Mouse (Mus musculus) monocyte, adult 2 months (primary cell): ENCODE data around the gene Minos1.

Experiments
- DNase-seq, 2 experiments: peaks; one replicate each; pipeline ENCODE4 v3.0.0; 2022; ENCODE audit warnings: low spot score in 2 of 2, low read depth in 1 of 2

The Minos1 gene

GRCm38 (mm10) chr4:139100326-139100725 lies 30.6 kb downstream of the Minos1 start:
- DNase-seq, result no peak

GRCm38 (mm10) chr4:139096201-139096600 lies 34.7 kb downstream of the Minos1 start:
- no peak for DNase-seq

- DNase-seq, result no peak
Measured at GRCm38 (mm10) chr4:139095406-139095805, 35.5 kb downstream of the Minos1 start.

GRCm38 (mm10) chr4:139093196-139093530 lies 37.8 kb downstream of the Minos1 start:
- no peak for DNase-seq

- no peak for DNase-seq
Measured at GRCm38 (mm10) chr4:139092356-139093195, 38.3 kb downstream of the Minos1 start, which contains the start of gene Nbl1. Nbl1 (minus strand) TSS chr4:139092993.

- DNase-seq, result no peak
Measured at GRCm38 (mm10) chr4:139091478-139092355, 39.2 kb downstream of the Minos1 start.

- DNase-seq, result no peak
Measured at GRCm38 (mm10) chr4:139091066-139091465, 39.8 kb downstream of the Minos1 start.

GRCm38 (mm10) chr4:139090303-139090940 lies 40.5 kb downstream of the Minos1 start:
- no peak for DNase-seq

DNA sequence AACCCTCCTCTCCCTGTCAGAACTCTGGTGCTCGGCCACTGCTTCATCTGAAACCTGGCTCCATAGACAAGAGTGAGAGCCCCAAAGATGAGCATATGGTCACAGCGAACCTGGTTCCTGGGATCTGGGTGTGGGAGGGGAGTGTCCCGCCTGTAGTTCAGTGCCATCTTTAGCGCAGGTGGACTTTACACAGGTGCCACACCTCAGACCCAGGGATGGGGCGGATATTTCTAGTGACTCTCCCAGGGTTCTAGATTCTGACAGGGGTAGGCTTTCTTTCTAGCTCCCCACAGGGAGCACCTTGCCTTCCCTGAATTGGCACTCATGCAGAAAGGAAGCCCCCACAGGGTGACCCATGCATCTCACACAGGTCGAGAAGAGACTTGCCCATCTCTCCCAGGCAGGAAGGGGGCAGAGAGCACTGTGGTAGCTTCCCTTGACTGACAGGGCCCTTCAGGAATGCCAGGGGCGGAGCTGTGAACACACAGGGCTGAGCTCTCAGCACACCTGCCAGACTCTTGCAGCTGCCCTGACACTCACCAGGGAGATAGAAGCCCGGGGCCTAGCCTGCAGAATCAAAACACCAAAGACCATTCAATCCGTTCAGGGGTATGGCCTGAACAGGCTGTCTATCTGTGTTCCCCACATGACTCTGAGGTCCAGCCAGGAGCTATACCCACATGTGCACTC lies 41.8 kb downstream of the Minos1 start:
- no peak for DNase-seq

GRCm38 (mm10) chr4:139086984-139087383 lies 43.9 kb downstream of the Minos1 start:
- DNase-seq, result no peak

GRCm38 (mm10) chr4:139086037-139086436 lies 44.9 kb downstream of the Minos1 start:
- peak; percentile 20 to 68 for DNase-seq

DNA sequence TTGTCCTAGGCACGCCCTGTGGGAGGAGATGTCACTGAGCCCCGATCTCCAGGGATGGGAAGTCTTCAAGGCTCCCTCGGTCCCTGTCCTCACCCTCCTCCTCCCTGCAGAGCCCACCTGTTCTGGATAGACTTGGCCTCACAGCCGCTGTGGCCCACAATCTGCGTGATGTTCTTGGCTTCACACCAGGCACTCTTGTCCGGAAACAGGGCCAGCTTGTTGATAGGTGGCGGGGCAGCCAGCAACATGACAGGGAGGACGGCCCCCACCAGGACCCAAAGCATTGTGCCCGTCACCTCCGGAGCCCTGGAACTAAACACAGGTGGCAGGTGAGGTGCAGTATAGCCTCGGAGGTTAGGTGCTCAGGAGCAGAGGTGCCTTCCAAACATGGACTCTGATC lies 45.6 kb downstream of the Minos1 start:
- no peak for DNase-seq

GRCm38 (mm10) chr4:139082790-139083564 lies 47.9 kb downstream of the Minos1 start:
- DNase-seq, result no peak

GRCm38 (mm10) chr4:139081270-139081931 lies 49.5 kb downstream of the Minos1 start:
- no peak for DNase-seq

GRCm38 (mm10) chr4:139080259-139080658 lies 50.7 kb downstream of the Minos1 start:
- no peak for DNase-seq

DNA sequence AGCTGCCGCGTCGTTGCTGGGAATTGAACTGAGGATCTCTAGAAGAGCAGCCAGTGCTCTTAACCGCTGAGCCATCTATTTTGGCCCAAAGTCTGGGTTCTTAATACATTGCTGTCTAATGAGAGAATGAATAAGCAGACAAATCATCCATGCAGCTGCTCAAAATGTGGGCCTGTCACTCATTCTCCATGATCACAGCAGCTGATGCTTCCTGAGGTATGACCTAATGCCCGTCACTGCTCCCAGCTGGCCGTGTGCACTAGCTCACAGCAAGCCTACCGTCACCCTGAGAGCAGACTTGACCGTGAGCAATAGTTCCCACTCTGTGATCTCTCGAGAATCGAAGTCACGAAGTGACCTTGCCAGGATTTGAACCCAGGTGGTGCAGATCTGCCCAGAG lies 51.5 kb downstream of the Minos1 start:
- DNase-seq, result no peak

GRCm38 (mm10) chr4:139078726-139079125 lies 52.2 kb downstream of the Minos1 start:
- no peak for DNase-seq

- no peak for DNase-seq
Measured at GRCm38 (mm10) chr4:139078313-139078712, 52.6 kb downstream of the Minos1 start.

GRCm38 (mm10) chr4:139075915-139076314 lies 55.0 kb downstream of the Minos1 start:
- DNase-seq, result no peak
